Mouse (Mus musculus) urinary bladder, adult 2 months (tissue): ENCODE measurements around the gene Isy1. TPM values are rescaled to one million over a fixed set of nuclear protein-coding genes. Genes with fewer than 3 reads are reported as not detected.
A peak's percentile ranks its signal among the peaks of the same experiment; 100 is the strongest.

Experiments used
- DNase-seq: peaks from one replicate; pipeline ENCODE4 v3.0.0; 2022; ENCODE audit warnings: low spot score
- polyA plus RNA-seq: library from polyadenylated mRNA; depleted of rRNA; stranded (reverse); fragments of >200 nt; gene quantifications from 2 replicates; pipeline ENCODE4 v1.2.3, GENCODE M21; 2012; rRNA removed

The Isy1 gene
- polyA plus RNA-seq, result 28.8 and 29.1 TPM in 2 replicates

- DNase-seq, result peak; percentile 72
These were observed at the start of gene Isy1 for GRCm38 (mm10) chr6:87838551-87839197. TSS of gene Isy1 (minus strand) at chr6:87838798.

GRCm38 (mm10) chr6:87887594-87888233 lies 49.1 kb upstream of the Isy1 start, which contains the start of gene Copg1:
TSS of gene Copg1 (plus strand) at chr6:87887814.
- DNase-seq, result peak; percentile 99

- no peak for DNase-seq
These were observed 48.1 kb upstream of the Isy1 start for GRCm38 (mm10) chr6:87886721-87887120.

- DNase-seq, result no peak
These were observed 44.2 kb upstream of the Isy1 start for GRCm38 (mm10) chr6:87882816-87883215.

- DNase-seq, result no peak
These were observed 43.6 kb upstream of the Isy1 start for GRCm38 (mm10) chr6:87882221-87882620.

GRCm38 (mm10) chr6:87879628-87880027 lies 41.0 kb upstream of the Isy1 start:
- DNase-seq, result no peak

GRCm38 (mm10) chr6:87879010-87879409 lies 40.4 kb upstream of the Isy1 start:
- no peak for DNase-seq

GRCm38 (mm10) chr6:87876068-87876643 lies 37.6 kb upstream of the Isy1 start:
- no peak for DNase-seq

GRCm38 (mm10) chr6:87875562-87875961 lies 37.0 kb upstream of the Isy1 start:
- DNase-seq, result no peak

- DNase-seq, result no peak
These were observed 36.5 kb upstream of the Isy1 start for GRCm38 (mm10) chr6:87875083-87875482.

- no peak for DNase-seq
These were observed 35.4 kb upstream of the Isy1 start for GRCm38 (mm10) chr6:87873963-87874362.

- DNase-seq, result no peak
These were observed 34.5 kb upstream of the Isy1 start for GRCm38 (mm10) chr6:87873104-87873503.

- DNase-seq, result no peak
These were observed 32.6 kb upstream of the Isy1 start for GRCm38 (mm10) chr6:87871240-87871639.

GRCm38 (mm10) chr6:87870440-87870839 lies 31.8 kb upstream of the Isy1 start:
- DNase-seq, result no peak

- DNase-seq, result peak; percentile 63
These were observed 30.4 kb upstream of the Isy1 start for GRCm38 (mm10) chr6:87868871-87869506.

GRCm38 (mm10) chr6:87867256-87867655 lies 28.7 kb upstream of the Isy1 start:
- DNase-seq, result no peak

- no peak for DNase-seq
These were observed 27.6 kb upstream of the Isy1 start for GRCm38 (mm10) chr6:87866211-87866610.

- DNase-seq, result no peak
These were observed 18.5 kb upstream of the Isy1 start for GRCm38 (mm10) chr6:87857071-87857470.

GRCm38 (mm10) chr6:87853446-87853845 lies 14.8 kb upstream of the Isy1 start:
- DNase-seq, result no peak

- DNase-seq, result no peak
These were observed 13.3 kb upstream of the Isy1 start for GRCm38 (mm10) chr6:87851871-87852270.

GRCm38 (mm10) chr6:87850900-87851614 lies 12.5 kb upstream of the Isy1 start, which contains the start of gene Cnbp:
TSS of gene Cnbp (minus strand) at chr6:87851106.
- peak; percentile 94 for DNase-seq
